Mouse (Mus musculus): ENCODE results near the gene Sh3bp4. TPM values are rescaled to one million over a fixed set of nuclear protein-coding genes. Genes with fewer than 3 reads are reported as not detected.

The Sh3bp4 gene
- polyA plus RNA-seq, 1 experiment from 2014 or later, result 27.8 TPM

- no peak overlapping the region for H3K27ac ChIP-seq (ENCODE audit: low read length)
- no peak for ATAC-seq (ENCODE audit: low read depth)
- H3K4me2 ChIP-seq (ENCODE audit: low read depth, low read length), result no peak overlapping the region
- H3K27me3 ChIP-seq (ENCODE audit: control insufficient read depth, insufficient read depth, low read depth, low read length), result no peaks in the 10 kb centered on the region
- H3K4me1 ChIP-seq (replicated peaks; ENCODE audit: control insufficient read depth, insufficient read depth, low read length), result peaks cover 43% of the 10 kb centered on the region
- H3K36me3 ChIP-seq (ENCODE audit: control insufficient read depth, insufficient read depth, low read length), result no peaks in the 10 kb centered on the region
- no peak overlapping the region for H3K4me3 ChIP-seq (ENCODE audit: low read length)
- 52% methylated on average over 14 of the region's 14 CpGs for WGBS
- no peaks in the 10 kb centered on the region for H3K9me3 ChIP-seq (ENCODE audit: control insufficient read depth, low read length)
- H3K9ac ChIP-seq (ENCODE audit: low read length), result no peak overlapping the region; the same call in 1 of the 2 replicates
Measured at GRCm38 (mm10) chr1:89095642-89096424, 25.6 kb downstream of the Sh3bp4 start.

- WGBS, result 52% methylated on average over 13 of the region's 15 CpGs
- Histone ChIP-seq H3K9ac (ENCODE audit: low read length) (peak overlapping the region; percentile 54), H3K4me1 (replicated peaks; ENCODE audit: control insufficient read depth, insufficient read depth, low read length) (peaks cover 53% of the 10 kb centered on the region), H3K4me3 (ENCODE audit: low read length) (no peak overlapping the region), H3K4me2 (ENCODE audit: low read depth, low read length) (peak overlapping the region; percentile 20; the same call in 1 of the 2 replicates), H3K27me3 (ENCODE audit: control insufficient read depth, insufficient read depth, low read depth, low read length) (no peaks in the 10 kb centered on the region), H3K36me3 (ENCODE audit: control insufficient read depth, insufficient read depth, low read length) (no peaks in the 10 kb centered on the region), H3K9me3 (ENCODE audit: control insufficient read depth, low read length) (no peaks in the 10 kb centered on the region), H3K27ac (ENCODE audit: low read length) (peak overlapping the region; percentile 72)
- ATAC-seq (ENCODE audit: low read depth), result no peak; the same call in 1 of the 2 replicates
Measured at GRCm38 (mm10) chr1:89102231-89103003, 32.2 kb downstream of the Sh3bp4 start.

- Histone ChIP-seq H3K9ac (ENCODE audit: low read length) (no peak overlapping the region), H3K27me3 (ENCODE audit: control insufficient read depth, insufficient read depth, low read depth, low read length) (no peaks in the 10 kb centered on the region), H3K4me3 (ENCODE audit: low read length) (no peak overlapping the region), H3K9me3 (ENCODE audit: control insufficient read depth, low read length) (no peaks in the 10 kb centered on the region), H3K27ac (ENCODE audit: low read length) (peak overlapping the region; percentile 72), H3K4me1 (replicated peaks; ENCODE audit: control insufficient read depth, insufficient read depth, low read length) (peaks cover 58% of the 10 kb centered on the region), H3K36me3 (ENCODE audit: control insufficient read depth, insufficient read depth, low read length) (no peaks in the 10 kb centered on the region), H3K4me2 (ENCODE audit: low read depth, low read length) (no peak overlapping the region)
- ATAC-seq (ENCODE audit: low read depth), result no peak
- WGBS, result 34% methylated on average over 3 of the region's 3 CpGs
Measured at GRCm38 (mm10) chr1:89103004-89103263, 32.7 kb downstream of the Sh3bp4 start.

- Histone ChIP-seq H3K27me3 (ENCODE audit: control insufficient read depth, insufficient read depth, low read depth, low read length) (no peaks in the 10 kb centered on the region), H3K4me2 (ENCODE audit: low read depth, low read length) (no peak overlapping the region; the same call in 1 of the 2 replicates), H3K36me3 (ENCODE audit: control insufficient read depth, insufficient read depth, low read length) (no peaks in the 10 kb centered on the region), H3K9ac (ENCODE audit: low read length) (no peak overlapping the region; the same call in 1 of the 2 replicates), H3K4me3 (ENCODE audit: low read length) (no peak overlapping the region), H3K27ac (ENCODE audit: low read length) (peak overlapping the region; percentile 72), H3K4me1 (replicated peaks; ENCODE audit: control insufficient read depth, insufficient read depth, low read length) (peaks cover 63% of the 10 kb centered on the region), H3K9me3 (ENCODE audit: control insufficient read depth, low read length) (no peaks in the 10 kb centered on the region)
- 46% methylated on average over 12 of the region's 12 CpGs for WGBS
- no peak; the same call in 1 of the 2 replicates for ATAC-seq (ENCODE audit: low read depth)
Measured at GRCm38 (mm10) chr1:89103505-89103904, 33.3 kb downstream of the Sh3bp4 start.

GRCm38 (mm10) chr1:89104066-89104765 lies 34.0 kb downstream of the Sh3bp4 start:
- H3K36me3 ChIP-seq (ENCODE audit: control insufficient read depth, insufficient read depth, low read length), result no peaks in the 10 kb centered on the region
- peaks cover 71% of the 10 kb centered on the region for H3K4me1 ChIP-seq (replicated peaks; ENCODE audit: control insufficient read depth, insufficient read depth, low read length)
- no peaks in the 10 kb centered on the region for H3K9me3 ChIP-seq (ENCODE audit: control insufficient read depth, low read length)
- H3K4me3 ChIP-seq (ENCODE audit: low read length), result no peak overlapping the region
- ATAC-seq (ENCODE audit: low read depth), result peak; percentile 74
- peak overlapping the region; percentile 72 for H3K27ac ChIP-seq (ENCODE audit: low read length)
- 35% methylated on average over 13 of the region's 13 CpGs for WGBS
- H3K4me2 ChIP-seq (ENCODE audit: low read depth, low read length), result peak overlapping the region; percentile 22; the same call in 1 of the 2 replicates
- H3K9ac ChIP-seq (ENCODE audit: low read length), result peak overlapping the region; percentile 27; the same call in 1 of the 2 replicates
- H3K27me3 ChIP-seq (ENCODE audit: control insufficient read depth, insufficient read depth, low read depth, low read length), result no peaks in the 10 kb centered on the region

- peaks cover 84% of the 10 kb centered on the region for H3K4me1 ChIP-seq (replicated peaks; ENCODE audit: control insufficient read depth, insufficient read depth, low read length)
- H3K9ac ChIP-seq (ENCODE audit: low read length), result no peak overlapping the region
- no peak overlapping the region for H3K4me2 ChIP-seq (ENCODE audit: low read depth, low read length)
- H3K4me3 ChIP-seq (ENCODE audit: low read length), result no peak overlapping the region
- 0 out of 2 replicates have a peak overlapping the region, but pooled peaks have one; percentile 44 for H3K27ac ChIP-seq (ENCODE audit: low read length)
- no peaks in the 10 kb centered on the region for H3K27me3 ChIP-seq (ENCODE audit: control insufficient read depth, insufficient read depth, low read depth, low read length)
- no peak for ATAC-seq (ENCODE audit: low read depth)
- no peaks in the 10 kb centered on the region for H3K9me3 ChIP-seq (ENCODE audit: control insufficient read depth, low read length)
- 69% methylated on average over 18 of the region's 18 CpGs for WGBS
- H3K36me3 ChIP-seq (ENCODE audit: control insufficient read depth, insufficient read depth, low read length), result no peaks in the 10 kb centered on the region
Measured at GRCm38 (mm10) chr1:89105891-89106830, 35.9 kb downstream of the Sh3bp4 start.

GRCm38 (mm10) chr1:89107466-89107865 lies 37.3 kb downstream of the Sh3bp4 start:
- 34% methylated on average over 6 of the region's 6 CpGs for WGBS
- no peak for ATAC-seq (ENCODE audit: low read depth)
- Histone ChIP-seq H3K36me3 (ENCODE audit: control insufficient read depth, insufficient read depth, low read length) (no peaks in the 10 kb centered on the region), H3K27ac (ENCODE audit: low read length) (peak overlapping the region; percentile 92), H3K9me3 (ENCODE audit: control insufficient read depth, low read length) (no peaks in the 10 kb centered on the region), H3K9ac (ENCODE audit: low read length) (no peak overlapping the region), H3K27me3 (ENCODE audit: control insufficient read depth, insufficient read depth, low read depth, low read length) (no peaks in the 10 kb centered on the region), H3K4me3 (ENCODE audit: low read length) (no peak overlapping the region), H3K4me1 (replicated peaks; ENCODE audit: control insufficient read depth, insufficient read depth, low read length) (peaks cover 88% of the 10 kb centered on the region), H3K4me2 (ENCODE audit: low read depth, low read length) (no peak overlapping the region)

- WGBS, result 4% methylated on average over 6 of the region's 6 CpGs
- Histone ChIP-seq H3K36me3 (ENCODE audit: control insufficient read depth, insufficient read depth, low read length) (no peaks in the 10 kb centered on the region), H3K9ac (ENCODE audit: low read length) (peak overlapping the region; percentile 48; the same call in 1 of the 2 replicates), H3K27me3 (ENCODE audit: control insufficient read depth, insufficient read depth, low read depth, low read length) (no peaks in the 10 kb centered on the region), H3K9me3 (ENCODE audit: control insufficient read depth, low read length) (no peaks in the 10 kb centered on the region), H3K4me3 (ENCODE audit: low read length) (no peak overlapping the region), H3K4me1 (replicated peaks; ENCODE audit: control insufficient read depth, insufficient read depth, low read length) (peaks cover 79% of the 10 kb centered on the region), H3K4me2 (ENCODE audit: low read depth, low read length) (peak overlapping the region; percentile 19), H3K27ac (ENCODE audit: low read length) (peak overlapping the region; percentile 92)
- ATAC-seq (ENCODE audit: low read depth), result peak; percentile 34
Measured at GRCm38 (mm10) chr1:89108340-89108896, 38.2 kb downstream of the Sh3bp4 start.
